Mouse (Mus musculus) c-Kit-positive CD71-positive TER-119-negative erythroid progenitor cells, embryonic 14.5 days (primary cell): ENCODE results near the gene Timm17b.
"Not testable (repeated sequence)": the region's sequence is repeated elsewhere in the genome, so short reads cannot be mapped to it uniquely, and the experiment has no call there.

Source experiments
- DNase-seq: peaks from one replicate; pipeline ENCODE4 v3.0.0-alpha.2; 2013; ENCODE audit warnings: low read depth

The Timm17b gene

DNA sequence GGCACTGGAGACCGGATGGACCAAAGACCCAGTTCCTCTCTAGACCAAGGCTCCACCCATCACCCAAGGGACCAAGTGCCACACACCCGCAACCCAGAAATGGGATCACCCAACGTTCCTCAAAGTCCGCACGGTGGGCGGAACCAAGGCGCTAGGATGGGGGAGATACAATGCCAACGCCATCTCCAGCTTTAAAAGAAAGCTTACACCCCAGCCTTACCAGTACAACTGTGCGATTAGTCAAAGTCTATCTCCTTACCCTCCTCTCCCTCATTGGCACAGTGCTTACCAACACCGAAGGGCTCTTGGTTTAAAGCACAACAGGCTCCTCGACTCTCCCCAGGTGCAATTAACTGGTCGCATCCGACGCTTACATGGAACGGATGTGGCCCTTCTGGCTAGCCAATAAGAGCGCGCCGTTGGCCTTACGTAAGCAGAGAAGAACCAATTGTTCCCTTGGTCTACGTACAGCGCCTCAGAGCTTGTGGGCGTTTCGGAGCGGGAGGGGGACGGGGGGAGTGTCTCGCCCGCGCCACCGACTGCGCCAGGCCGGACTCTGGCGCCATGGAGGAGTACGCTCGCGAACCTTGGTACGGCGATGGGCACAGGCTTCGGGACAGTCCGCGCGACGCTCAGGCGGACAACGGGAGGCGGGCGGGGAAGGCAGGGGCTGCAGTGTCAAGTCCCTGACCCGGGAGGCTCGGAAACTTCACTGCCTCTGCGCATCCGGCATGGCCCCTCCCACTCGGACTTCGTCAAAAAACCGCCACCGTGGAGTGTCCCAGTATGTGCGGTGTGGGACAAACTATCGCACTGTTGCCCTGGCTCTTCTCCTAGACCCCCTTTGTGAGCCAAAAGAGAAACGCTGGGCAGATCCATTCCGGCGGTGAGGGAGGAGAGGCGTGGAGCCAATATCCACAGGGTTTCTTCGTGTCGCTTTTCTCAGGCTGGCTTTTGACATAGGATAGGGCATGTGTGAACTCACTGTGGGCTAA lies at the start of gene Timm17b, which contains the start of gene Pqbp1:
TSS of gene Timm17b (plus strand) at position 478 of the 995 bp plus-strand sequence.
TSS of gene Pqbp1 (minus strand) at position 390 of the 995 bp plus-strand sequence.
- DNase-seq, result peak; percentile 80

DNA sequence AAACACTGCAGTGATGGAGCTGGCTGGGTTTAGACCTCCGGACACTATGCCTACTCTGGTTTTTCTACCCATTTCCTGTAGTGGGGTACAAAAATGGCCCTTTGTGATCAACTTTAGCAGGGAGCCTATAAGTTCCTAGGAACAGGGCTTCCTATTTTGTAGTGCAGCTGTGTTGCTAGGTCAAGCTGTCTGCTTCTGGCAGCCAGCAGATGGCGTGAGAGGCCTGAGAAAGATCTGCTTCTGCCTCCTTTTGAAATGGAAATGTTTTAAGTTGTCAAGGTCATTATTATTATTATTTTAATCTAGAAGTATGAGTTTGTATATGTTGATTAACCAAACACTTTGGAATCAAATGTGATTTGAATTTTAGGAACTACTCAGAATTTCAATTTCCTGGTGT lies 44.6 kb upstream of the Timm17b start:
- no peak for DNase-seq

DNA sequence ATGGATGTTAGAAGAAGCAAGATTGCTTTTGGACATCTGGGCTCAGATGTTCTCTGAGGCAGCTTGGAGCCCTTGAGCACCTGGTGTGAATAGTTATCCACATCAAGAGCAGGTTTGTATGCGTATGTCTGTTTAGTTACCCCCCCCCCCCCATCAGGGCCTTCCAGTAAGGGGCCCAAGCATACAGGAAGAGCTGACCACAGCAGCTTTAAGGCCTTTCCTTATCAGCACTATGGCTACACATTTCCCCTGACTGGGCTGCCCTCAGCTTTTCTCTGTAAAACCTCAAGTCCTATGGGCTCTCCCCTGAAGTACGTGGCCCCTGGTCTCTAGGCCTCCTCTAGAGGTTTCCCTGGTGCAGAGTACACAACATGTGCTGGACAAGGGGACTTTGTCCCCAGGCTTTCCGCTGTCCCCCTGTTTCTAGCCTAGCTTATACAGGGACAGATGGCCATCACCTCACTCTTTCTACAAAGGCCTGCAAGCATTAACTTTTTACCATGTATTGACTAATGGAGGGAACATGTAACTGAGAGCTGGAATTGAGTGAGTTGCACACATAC lies 39.9 kb upstream of the Timm17b start:
- no peak for DNase-seq

DNA sequence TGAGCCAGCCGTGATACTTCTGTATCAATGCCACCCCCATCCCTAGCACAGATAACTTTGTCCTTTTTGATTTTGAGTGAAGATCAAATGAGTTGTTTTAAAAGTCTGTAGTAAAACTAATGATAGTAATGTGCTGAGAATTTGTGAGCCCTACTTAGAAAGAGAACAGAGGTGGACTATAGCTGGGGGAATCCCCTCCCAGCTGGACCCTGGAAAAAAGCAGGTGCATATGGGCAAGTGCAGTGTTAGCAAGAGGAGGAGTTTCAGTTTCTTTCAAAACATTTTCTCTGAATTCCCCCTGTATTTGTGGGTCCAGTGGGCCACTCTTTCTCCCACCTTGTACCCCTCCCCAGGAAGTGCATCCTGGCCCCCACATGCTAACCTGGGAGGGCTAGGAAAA lies 36.0 kb upstream of the Timm17b start:
- DNase-seq, result no peak

DNA sequence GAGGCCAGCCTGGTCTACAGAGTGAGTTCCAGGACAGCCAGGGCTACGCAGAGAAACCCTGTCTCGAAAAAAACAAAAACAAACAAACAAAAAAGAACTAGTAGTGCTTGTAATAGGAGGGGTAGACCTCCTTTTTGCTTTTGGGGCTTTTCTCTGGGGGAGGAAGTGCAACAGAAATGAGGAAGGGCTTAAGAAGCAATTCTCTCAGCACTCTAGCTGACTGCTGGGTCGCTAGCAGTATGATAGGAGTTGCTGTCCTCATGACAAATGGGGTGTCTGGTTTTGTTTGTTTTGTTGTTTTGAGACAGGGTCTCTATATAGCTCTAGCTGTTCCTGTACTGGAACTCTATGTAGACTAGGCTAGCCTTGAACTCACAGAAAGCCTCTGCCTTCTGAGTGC lies 34.6 kb upstream of the Timm17b start:
- no peak for DNase-seq

DNA sequence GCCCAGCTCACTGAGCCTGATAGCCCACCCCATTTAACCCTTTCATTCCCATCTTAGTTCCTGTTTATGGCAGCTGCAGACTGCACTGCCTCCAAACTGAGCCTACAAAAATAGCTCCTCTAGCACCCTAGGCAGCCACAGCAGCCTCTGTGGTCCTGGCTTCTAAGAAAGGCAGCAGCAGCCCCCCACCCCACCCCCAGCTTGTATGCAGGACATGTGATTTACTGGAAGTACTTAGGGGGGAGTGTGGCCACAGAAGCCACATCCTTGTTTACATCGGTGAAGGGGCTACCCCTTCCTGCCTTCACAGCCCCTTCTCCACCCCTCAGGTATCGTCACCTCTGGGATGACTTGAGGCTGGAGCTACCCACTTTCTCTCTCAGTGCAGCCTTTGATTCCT lies 33.8 kb upstream of the Timm17b start:
- no peak for DNase-seq

DNA sequence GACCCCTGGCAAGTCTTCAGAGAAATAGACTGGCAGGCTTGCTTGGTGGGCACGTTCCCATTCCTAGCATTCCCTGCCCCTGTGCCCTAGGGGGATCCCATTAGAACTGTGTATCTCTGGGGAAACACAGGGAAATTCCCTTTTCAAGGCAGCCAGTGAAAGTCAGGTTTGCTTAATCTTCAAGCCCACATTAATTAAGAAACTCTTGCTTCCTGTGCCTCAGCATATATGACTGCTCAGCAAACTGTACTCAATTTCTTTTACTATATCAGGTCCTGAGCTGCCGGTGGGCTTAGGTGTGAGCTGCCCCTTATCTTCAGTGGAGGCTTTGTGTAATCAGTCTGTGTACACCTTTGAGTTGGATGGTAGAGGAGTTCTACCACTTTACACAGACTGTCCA lies 33.4 kb upstream of the Timm17b start:
- no peak for DNase-seq

DNA sequence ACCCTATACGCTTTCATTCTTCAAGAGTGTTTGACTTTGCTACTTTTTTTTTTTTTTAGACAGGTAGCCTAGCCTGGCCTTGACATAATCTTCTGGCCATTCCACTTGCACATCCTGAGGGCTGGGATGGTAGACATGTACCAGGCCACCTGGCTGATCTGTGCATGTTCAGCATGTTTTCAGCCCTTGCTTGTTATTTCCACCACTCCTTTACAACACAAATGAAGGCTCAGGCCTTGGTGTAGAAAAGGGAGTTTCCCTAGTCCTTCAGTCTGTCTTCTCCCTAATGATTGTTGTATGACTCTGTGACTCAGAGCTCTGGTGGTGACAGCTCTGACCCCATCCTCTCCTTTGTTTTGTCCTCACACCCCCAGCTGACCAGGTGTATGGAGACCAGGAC lies 32.0 kb upstream of the Timm17b start:
- DNase-seq, result no peak

DNA sequence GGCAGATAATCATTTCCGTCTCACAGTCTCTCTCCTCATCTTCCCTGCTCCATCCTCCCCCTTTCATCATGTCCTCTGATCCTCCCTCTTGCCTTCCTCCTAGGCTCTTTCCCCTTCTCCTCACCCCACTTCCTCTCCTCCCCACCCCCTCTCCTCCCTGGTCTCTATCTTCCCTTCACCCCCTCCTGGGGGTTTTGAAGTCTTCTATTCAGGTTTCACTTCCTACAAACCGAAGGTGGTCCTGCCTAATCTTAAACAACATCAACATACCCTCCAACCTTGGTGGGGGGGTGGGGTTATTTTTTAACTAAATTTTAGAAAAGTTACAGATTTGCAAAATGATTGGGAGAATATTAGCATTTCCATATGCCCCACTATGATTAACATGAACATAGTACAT lies 30.7 kb upstream of the Timm17b start:
- no peak for DNase-seq

DNA sequence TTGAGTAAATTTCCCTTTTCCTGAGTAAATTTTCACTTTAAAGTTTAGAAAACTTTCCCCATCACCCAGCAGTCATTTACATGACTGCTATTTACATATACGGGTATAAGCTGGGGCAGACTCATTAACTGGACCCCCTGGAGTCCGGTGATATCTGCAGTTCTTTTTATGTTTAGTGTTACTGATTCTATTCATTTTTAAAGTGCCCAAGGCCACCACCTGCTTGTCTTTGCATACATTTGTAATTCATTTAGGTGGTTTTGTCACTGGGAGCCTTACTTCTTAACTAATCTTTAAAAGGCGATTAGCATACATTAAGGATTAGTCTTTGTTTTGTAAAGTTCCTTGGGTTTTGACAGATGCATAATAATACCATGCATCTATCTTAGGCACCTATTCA lies 29.3 kb upstream of the Timm17b start:
- no peak for DNase-seq

DNA sequence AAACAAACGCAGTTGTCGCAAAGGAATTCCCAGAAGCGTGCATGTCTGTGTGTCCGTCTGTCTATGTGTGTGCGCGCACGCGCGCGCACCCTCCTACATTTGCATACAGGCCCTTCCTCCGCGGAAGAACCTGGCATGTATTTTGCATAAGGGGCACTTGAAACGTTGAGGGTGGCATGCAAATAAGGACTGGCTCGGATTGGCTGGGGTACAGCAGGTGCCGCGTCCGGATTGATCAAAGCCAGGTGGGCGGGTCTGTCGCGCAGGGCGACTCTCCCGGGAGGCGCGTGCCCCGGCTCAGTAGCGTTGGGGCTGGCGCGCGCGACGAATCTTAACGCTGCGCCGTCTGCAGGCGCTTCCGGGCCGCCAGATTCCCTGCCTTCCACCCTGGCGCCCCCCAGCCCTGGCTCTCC lies 21.1 kb upstream of the Timm17b start, which contains the start of gene Pim2:
TSS of gene Pim2 (plus strand) at position 256 of the 413 bp plus-strand sequence.
- DNase-seq, result peak; percentile 73

DNA sequence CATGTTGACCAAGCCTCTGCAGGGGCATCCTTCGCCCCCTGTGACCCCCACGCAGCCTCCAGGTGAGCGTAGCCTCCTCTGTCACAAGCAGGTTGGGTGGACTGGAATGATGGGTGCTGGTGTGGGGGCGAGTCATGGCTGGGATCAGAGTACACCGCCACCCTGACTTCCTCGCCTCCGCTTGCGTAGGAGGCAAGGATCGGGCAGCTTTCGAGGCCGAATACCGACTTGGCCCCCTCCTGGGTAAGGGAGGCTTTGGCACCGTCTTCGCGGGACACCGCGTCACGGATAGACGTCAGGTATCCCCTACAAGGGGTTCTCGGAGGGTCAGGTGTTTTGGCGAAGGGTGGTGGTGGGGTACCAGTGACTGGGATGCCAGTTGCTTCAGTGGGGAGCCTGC lies 20.7 kb upstream of the Timm17b start:
- no peak for DNase-seq

DNA sequence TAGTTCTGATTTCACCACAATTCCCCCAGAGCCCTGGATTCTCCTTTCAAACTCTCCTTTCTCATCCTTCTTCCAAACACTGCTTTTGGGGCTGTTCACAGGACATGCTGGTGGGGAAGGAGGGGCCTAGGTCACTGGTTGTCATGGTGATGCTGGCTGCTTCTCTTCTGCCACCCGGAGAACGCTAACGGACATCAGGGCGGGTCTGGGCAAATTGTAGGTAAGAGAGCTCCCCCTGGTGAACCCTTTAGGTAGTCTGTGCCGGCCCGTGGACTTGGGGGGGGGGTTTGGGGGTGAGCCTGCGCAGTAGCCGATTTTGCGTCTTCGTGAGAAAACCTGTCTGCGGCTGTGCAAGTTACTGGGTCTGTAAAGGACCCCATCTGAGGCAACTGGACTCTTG lies 19.3 kb upstream of the Timm17b start:
- DNase-seq, result no peak

DNA sequence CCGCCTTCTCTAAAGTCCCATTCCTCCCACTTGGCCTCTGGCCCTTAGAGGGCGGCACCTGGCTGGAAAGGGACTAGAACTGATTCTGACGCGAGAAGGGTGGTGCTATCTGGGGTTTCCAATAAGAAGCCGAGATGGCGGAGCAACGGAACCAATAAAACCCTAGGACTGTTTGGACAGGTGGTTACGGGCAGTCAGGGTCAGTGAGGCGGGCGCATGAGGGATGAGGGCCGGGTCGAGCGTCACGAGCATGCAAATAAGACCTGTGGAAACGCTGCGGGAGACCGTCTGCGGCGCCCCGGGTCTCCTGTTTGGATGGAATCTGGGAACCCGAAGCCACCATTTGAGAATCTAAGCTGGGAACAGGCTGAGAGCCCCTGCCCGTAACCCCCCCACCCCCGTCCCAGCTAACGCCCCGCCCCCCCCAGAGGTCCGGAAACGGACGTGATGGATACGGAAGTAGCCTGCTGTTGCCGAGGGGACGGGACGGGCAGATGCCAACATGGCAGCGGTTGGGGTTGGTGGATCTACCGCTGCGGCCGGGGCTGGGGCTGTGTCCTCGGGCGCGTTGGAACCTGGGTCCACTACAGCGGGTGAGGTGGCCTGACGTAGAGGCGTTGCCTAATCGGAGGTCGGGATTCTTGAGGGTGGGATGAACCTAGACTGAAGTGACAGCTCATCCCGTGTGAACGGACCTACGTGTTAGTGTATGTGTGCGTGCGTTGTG lies 15.2 kb upstream of the Timm17b start, which contains the start of gene Slc35a2:
TSS of gene Slc35a2 (plus strand) at position 188 of the 727 bp plus-strand sequence.
- DNase-seq, result peak; percentile 75

DNA sequence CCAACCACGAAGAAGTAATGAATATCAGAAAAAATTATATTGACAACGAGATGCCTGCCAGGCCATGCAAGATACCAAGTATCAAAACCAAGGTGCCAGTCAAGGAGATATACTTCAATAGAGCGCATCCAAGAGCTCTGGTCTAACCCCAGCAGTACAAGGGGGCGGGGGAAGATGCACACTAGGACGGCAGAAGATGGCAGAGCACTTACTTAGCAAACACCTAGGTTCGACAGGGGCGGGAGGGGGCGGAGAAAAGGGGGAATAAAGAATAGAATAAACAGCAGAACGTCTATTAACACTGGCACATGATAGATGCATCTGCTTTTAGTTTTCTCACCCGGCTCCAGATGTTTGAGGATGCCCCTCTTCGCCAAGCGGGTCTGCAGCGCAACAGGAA lies 946 bp upstream of the Timm17b start:
- no peak for DNase-seq

DNA sequence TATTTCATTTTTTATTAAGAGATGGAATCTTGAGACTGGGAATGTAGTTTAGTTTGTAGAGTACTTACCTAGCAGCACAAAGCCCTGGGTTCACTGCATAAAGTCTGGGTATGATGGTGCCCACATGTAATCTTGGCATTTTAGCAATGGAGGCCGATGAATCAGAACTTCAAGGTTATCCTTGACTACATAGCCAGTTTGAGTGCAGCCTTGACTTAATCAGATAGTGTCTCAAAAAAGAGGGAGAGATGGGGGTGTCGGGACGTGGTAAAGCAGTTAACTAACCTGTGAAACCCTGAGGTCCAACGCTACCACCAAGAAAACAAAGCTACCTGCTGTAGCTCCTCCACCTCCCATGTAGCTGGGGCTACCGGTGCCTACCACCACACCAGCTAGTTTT lies 5.3 kb downstream of the Timm17b start:
- no peak for DNase-seq

DNA sequence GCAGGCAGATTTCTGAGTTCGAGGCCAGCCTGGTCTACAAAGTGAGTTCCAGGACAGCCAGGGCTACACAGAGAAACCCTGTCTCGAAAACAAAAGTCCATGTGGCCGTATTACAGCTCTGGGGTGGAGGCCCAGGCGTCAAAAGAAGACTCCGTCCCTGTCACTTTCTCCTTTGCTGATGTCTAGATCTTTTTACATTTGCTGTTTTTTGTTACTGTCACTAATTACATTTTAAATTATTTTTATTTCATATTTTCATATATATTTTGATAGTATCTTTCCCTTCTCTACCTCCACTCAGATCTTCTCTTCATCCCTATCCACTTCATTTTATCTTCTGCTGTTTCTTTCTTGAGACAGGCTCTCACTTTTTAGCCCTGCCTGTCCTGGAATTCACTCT lies 8.6 kb downstream of the Timm17b start, which contains the start of gene Gm10491:
TSS of gene Gm10491 (minus strand) at position 101 of the 400 bp plus-strand sequence.
- no peak for DNase-seq

DNA sequence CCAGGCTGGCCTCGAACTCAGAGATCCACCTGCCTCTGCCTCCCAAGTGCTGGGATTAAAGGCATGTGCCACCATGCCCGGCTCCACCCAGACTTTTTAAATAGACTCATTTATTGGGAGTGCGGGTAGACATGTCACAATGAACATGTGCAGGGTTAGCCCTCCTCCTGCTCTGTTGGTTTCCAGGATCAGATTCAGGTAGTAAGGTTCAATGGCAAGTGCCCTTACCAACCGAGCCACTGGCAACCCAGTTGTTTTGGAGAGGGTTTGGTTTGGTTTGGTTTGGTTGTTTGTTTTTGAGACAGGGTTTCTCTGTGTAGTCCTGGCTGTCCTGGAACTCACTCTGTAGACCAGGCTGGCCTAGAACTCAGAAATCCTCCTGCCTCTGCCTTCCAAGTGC lies 10.1 kb downstream of the Timm17b start, which contains the start of gene Gm10490:
TSS of gene Gm10490 (plus strand) at position 301 of the 400 bp plus-strand sequence.
- not testable (repeated sequence) for DNase-seq

DNA sequence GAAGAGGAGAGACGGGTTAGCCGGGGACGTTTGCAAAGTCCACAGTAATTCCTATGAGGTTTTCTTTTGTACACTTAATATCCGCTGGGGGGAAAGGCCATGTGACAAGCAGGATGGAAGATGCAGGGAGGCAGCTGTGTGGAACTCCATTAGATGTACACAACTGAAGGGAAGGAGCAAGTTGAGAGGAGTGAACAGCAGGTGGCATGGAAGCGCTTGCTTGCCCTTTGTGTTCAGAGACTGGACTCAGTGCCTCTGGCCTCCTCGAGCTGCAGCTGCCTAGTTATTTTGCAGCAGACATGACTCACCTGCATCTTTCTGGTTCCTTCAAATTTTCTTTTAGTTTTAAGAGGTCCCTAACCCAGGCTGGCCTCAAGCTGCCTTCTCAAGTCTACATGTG lies 11.3 kb downstream of the Timm17b start:
- DNase-seq, result no peak

DNA sequence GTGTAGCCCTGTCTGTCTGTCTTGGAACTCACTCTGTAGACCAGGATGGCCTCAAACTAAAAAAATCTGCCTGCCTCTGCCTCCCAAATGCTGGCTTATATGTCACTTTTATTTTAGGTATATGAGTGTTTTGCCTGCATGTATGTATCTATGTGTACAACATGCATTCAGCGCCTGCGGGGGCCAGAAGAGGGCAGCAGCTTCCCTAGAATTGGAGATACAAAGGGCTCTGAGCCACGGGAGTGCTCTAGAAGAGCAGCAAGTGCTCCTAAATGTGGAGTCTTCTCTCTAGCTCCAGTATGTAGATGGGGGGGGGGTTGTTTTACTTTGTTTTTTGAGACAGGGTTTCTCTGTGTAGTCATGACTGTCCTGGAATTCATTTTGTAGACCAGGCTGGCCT lies 16.5 kb downstream of the Timm17b start:
- DNase-seq, result not testable (repeated sequence)

DNA sequence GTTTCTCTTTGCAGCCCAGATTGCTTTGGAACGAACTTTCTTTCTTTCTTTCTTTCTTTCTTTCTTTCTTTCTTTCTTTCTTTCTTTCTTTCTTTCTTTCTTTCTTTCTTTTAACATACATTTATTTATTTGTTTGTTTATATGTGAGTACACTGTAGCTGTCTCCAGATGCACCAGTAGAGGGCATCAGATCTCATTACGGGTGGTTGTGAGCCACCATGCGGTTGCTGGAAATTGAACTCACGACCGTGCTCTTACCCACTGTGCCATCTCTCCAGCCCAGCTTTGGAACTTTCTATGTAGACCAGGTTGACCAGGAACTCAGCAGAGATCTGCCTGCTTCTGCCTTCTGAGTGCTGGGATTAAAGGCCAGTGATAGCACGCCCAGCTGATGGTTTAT lies 18.8 kb downstream of the Timm17b start:
- DNase-seq, result not testable (repeated sequence)
